Mouse (Mus musculus) spleen, adult 2 months (tissue): Measurements from ENCODE around the gene Trex1.

Experiments
- CTCF ChIP-seq: fragments of 200-500 bp; IDR thresholded peaks from 2 replicates; pipeline ENCODE4 v1.5.1; 2011; ENCODE audit warnings: mild to moderate bottlenecking, inconsistent platforms; ENCODE audit not compliant: insufficient read depth, insufficient read length, insufficient replicate concordance; ENCODE audit errors: extremely low read depth
- POLR2A ChIP-seq: fragments of 200-500 bp; IDR thresholded peaks from 2 replicates; pipeline ENCODE4 v1.6.1; 2011; ENCODE audit warnings: low read depth, low read length, inconsistent platforms

DNA sequence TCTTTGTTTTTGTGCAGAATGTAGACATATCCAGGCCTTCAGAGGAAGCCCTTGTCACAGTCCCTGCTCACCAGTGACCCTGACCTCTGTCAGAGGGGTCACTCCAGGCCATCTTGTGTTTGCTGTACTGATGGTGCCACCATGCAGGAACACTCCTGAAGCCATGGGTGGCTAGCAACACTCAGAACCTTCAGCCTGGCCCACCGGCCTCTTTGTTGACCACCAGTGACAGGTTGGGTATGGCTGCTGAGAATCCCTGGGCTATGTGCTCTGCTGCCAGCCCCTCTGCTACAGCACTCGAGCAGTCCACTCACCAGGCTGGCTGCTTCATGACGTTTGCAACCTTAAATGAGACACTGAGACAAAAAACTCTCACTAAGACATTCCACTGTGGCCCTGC lies 29.2 kb downstream of the Trex1 start:
- no peak for TF ChIP-seq CTCF
- TF ChIP-seq POLR2A = no peak
